Mouse (Mus musculus): ENCODE measurements around the gene Tatdn2.

- TF ChIP-seq CTCF (conservative IDR thresholded peaks at IDR 0.05; ENCODE audit: low read length) (no peak), NANOG (IDR thresholded peaks at IDR 0.05; ENCODE audit: borderline replicate concordance, low read length) (no peak), POU5F1 (IDR thresholded peaks at IDR 0.05; ENCODE audit: borderline replicate concordance, low read length) (no peak)
Observed at GRCm38 (mm10) chr6:113649346-113650196, 47.3 kb upstream of the Tatdn2 start.
